Mouse (Mus musculus): Measurements from ENCODE around the gene Tanc1. TPM values are rescaled to one million over a fixed set of nuclear protein-coding genes. Genes with fewer than 3 reads are reported as not detected.
"Not testable (repeated sequence)": the region's sequence is repeated elsewhere in the genome, so short reads cannot be mapped to it uniquely, and the experiment has no call there.

The Tanc1 gene
- polyA plus RNA-seq, 1 experiment from 2014 or later, result 58.3 TPM

DNA sequence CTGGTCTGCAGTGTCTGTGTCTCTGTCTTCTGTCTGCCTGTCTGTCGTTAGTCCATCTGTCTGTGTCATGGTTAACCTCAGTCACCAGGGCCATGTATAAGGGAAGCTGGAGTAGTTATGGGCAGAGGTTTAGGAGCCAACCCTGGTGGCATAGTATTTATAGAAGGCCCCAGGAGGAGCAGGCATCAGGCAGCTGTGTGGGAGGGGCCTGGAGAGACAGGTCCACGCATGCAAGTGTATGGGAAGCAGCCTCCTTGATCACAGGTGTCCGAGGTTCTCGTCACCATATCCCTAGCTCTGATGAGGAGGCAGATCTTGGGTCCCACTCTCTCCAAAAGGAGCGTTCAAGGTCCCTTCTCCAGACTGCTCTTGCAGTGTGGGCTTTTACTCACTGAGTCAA, 219.1 kb downstream of the Tanc1 start:
- WGBS, result 78% methylated on average over 5 of the region's 5 CpGs
- peaks cover 54% of the 10 kb centered on the region for H3K36me3 ChIP-seq

DNA sequence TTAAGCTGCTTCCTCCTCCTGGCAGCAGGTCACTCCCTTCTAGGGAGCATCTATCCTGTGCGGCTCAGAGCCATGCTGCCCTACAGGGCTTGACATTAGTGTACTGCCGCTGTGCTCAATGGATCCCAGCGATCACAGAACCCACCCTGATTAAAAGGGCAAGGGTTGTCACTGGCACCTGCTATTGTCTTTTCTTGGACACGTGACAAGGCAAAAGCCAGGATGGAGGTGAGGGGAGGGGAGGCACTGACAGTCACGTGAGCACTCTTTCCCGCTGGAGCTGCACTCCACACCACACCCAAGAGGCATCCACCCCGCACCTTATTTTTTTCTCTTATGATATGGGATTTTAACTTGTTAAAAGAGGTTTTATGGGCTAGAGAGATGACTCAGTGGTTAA, 220.0 kb downstream of the Tanc1 start:
- no peak overlapping the region for H3K27ac ChIP-seq
- H3K9ac ChIP-seq, result no peak overlapping the region
- no peaks in the 10 kb centered on the region for H3K9me3 ChIP-seq (replicated peaks)
- H3K4me2 ChIP-seq, result no peak overlapping the region
- WGBS, result 82% methylated on average over 7 of the region's 7 CpGs
- ATAC-seq (replicated peaks; ENCODE audit: low FRiP score), result no peak
- peaks cover 42% of the 10 kb centered on the region for H3K4me1 ChIP-seq
- H3K36me3 ChIP-seq, result peaks cover 54% of the 10 kb centered on the region
- no peak overlapping the region for H3K4me3 ChIP-seq (replicated peaks)
- no peaks in the 10 kb centered on the region for H3K27me3 ChIP-seq

More for the DNA sequence above, 219.1 kb downstream of the Tanc1 start:
- H3K9me3 ChIP-seq (replicated peaks), result no peaks in the 10 kb centered on the region
- H3K4me2 ChIP-seq, result no peak overlapping the region
- ATAC-seq (replicated peaks; ENCODE audit: low FRiP score), result no peak
- H3K27me3 ChIP-seq, result no peaks in the 10 kb centered on the region
- H3K4me3 ChIP-seq (replicated peaks), result no peak overlapping the region
- no peak overlapping the region for H3K9ac ChIP-seq
- H3K4me1 ChIP-seq, result peaks cover 42% of the 10 kb centered on the region
- peak overlapping the region; percentile 85; the same call in 1 of the 2 replicates for H3K27ac ChIP-seq

DNA sequence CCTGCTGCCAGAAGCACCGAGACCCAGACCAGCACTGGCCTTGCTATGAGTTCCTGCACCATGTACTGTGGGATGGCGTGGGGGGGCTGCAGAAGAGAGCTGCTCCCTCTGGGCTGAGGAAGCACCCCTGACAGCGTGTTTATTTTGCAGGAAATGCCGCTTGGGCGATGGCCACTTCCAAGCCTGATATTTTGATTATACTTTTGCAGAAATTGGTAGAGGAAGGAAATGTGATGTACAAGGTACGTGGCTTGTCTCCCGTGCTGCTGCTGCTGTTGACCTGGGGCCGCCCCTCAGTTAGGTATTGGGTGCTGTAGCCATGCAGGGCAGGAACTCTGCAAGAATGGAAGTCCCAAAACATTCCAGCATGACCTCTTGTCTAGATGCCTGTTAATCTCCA, 227.0 kb downstream of the Tanc1 start:
- peaks cover 95% of the 10 kb centered on the region for H3K36me3 ChIP-seq
- H3K27ac ChIP-seq, result peak overlapping the region; percentile 19; the same call in 1 of the 2 replicates
- H3K27me3 ChIP-seq, result no peaks in the 10 kb centered on the region
- no peak overlapping the region for H3K4me3 ChIP-seq (replicated peaks)
- 83% methylated on average over 8 of the region's 8 CpGs for WGBS
- H3K9me3 ChIP-seq (replicated peaks), result no peaks in the 10 kb centered on the region
- no peak for ATAC-seq (replicated peaks; ENCODE audit: low FRiP score)
- H3K4me2 ChIP-seq, result no peak overlapping the region
- H3K9ac ChIP-seq, result no peak overlapping the region
- peaks cover 12% of the 10 kb centered on the region for H3K4me1 ChIP-seq

DNA sequence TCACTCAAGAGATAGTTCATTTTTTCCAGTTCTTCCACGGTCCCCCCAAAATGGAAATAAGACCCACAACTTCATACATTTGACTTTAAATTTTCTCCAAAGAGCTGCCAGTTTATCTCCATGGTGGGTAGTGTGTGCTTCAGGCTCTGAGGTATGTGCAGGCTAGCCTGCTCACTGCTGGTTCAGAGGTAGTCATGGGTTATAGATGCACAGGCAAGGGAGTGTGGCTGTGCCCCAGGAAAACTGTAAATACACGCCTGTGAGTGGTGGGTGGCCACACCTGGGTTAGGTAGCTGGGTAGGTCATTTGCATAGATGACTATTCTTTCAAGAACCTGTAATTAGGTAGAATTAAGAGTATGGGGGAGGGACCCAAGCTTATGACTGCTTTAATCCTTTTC, 227.9 kb downstream of the Tanc1 start:
- Histone ChIP-seq H3K4me2 (no peak overlapping the region), H3K36me3 (peaks cover 95% of the 10 kb centered on the region), H3K27ac (no peak overlapping the region), H3K9ac (no peak overlapping the region), H3K27me3 (no peaks in the 10 kb centered on the region), H3K4me1 (peaks cover 12% of the 10 kb centered on the region), H3K9me3 (replicated peaks) (no peaks in the 10 kb centered on the region), H3K4me3 (replicated peaks) (no peak overlapping the region)
- 83% methylated on average over 2 of the region's 2 CpGs for WGBS
- ATAC-seq (replicated peaks; ENCODE audit: low FRiP score), result no peak

DNA sequence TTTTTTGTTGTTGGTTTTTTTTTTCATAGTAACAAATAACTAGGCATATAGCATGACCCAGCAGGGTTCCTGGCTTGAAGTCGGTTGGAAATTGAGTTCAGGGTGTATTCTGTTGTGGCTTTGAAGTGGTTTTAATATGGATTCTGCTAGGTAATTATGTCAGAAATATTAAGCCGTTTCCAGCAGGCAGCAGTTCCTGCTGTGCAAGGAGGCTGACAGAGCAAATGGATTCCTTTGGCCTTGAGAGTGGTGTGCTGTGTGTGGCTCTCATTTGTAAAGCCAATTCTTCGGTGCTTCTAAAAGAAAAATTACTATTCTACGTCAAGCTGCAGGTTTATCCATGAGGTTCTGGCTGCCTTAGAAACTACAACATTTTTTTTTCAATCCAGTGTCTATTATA, 228.3 kb downstream of the Tanc1 start:
- H3K4me1 ChIP-seq, result peaks cover 12% of the 10 kb centered on the region
- 73% methylated on average over 4 of the region's 4 CpGs for WGBS
- H3K4me2 ChIP-seq, result no peak overlapping the region
- no peaks in the 10 kb centered on the region for H3K9me3 ChIP-seq (replicated peaks)
- ATAC-seq (replicated peaks; ENCODE audit: low FRiP score), result no peak
- H3K27ac ChIP-seq, result no peak overlapping the region
- no peak overlapping the region for H3K4me3 ChIP-seq (replicated peaks)
- peaks cover 95% of the 10 kb centered on the region for H3K36me3 ChIP-seq
- no peak overlapping the region for H3K9ac ChIP-seq
- H3K27me3 ChIP-seq, result no peaks in the 10 kb centered on the region

DNA sequence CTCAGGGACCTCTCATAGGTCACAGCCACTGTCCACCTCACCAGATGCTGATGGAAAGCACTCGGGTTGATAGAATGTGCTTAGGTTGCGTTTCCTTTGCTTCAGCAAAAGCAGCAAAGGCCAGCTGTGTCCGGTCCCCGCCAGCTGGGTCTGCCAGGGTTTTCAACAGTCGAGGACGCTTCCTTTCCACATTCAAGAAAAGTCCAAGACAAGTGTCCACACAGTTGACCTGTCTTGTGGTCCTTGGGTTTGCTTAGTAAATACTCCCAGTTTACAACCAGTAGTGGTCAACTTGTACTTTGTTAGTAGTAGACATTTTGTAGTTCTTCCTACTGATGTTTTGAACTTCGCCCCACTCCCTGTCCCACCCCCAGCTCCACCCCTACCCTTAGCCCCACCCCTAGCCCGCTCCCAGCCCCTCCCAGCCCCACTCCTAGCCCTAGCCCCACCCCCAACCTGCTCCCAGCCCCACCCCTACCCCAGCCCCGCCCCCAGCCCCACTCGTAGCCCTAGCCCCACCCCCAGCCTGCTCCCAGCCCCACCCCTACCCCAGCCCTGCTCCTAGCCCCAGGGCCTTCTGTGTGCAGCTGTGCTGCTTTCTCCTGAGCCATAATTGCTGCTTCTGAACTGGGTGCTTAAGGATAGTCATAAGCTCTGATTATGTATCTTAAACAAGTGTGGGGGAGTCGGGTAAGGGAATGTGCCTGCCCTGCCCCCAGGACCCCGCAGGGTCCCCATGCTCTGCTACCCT, 229.5 kb downstream of the Tanc1 start:
- ATAC-seq (replicated peaks; ENCODE audit: low FRiP score), result peak; percentile 74
- H3K9me3 ChIP-seq (replicated peaks), result no peaks in the 10 kb centered on the region
- peaks cover 12% of the 10 kb centered on the region for H3K4me1 ChIP-seq
- peaks cover 95% of the 10 kb centered on the region for H3K36me3 ChIP-seq
- H3K27ac ChIP-seq, result peak overlapping the region; percentile 73
- no peaks in the 10 kb centered on the region for H3K27me3 ChIP-seq
- H3K4me2 ChIP-seq, result no peak overlapping the region
- no peak overlapping the region for H3K4me3 ChIP-seq (replicated peaks)
- WGBS, result 61% methylated on average over 11 of the region's 12 CpGs
- H3K9ac ChIP-seq, result no peak overlapping the region

DNA sequence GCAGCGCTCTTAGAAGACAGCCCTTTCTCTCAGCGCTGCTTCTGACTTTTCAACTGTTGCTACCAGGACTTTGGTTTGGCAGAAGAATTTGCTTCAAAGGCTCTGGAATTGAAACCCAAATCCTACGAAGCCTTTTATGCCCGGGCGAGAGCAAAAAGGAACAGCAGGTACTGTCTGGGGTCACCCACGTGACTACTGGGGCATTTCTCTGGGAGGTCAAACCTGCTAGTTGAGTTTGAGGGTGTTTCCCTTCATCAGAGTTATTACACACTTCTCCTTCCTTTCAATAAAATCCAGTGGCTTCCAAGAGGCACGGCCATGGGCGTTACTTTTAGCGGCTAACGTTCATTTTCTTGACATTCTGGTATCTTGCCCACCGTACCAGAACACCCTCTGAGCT, 230.1 kb downstream of the Tanc1 start:
- Histone ChIP-seq H3K4me1 (peaks cover 12% of the 10 kb centered on the region), H3K36me3 (peaks cover 94% of the 10 kb centered on the region), H3K9ac (no peak overlapping the region), H3K9me3 (replicated peaks) (no peaks in the 10 kb centered on the region), H3K27ac (peak overlapping the region; percentile 73), H3K4me2 (no peak overlapping the region), H3K4me3 (replicated peaks) (no peak overlapping the region), H3K27me3 (no peaks in the 10 kb centered on the region)
- ATAC-seq (replicated peaks; ENCODE audit: low FRiP score), result no peak
- WGBS, result 71% methylated on average over 11 of the region's 11 CpGs

DNA sequence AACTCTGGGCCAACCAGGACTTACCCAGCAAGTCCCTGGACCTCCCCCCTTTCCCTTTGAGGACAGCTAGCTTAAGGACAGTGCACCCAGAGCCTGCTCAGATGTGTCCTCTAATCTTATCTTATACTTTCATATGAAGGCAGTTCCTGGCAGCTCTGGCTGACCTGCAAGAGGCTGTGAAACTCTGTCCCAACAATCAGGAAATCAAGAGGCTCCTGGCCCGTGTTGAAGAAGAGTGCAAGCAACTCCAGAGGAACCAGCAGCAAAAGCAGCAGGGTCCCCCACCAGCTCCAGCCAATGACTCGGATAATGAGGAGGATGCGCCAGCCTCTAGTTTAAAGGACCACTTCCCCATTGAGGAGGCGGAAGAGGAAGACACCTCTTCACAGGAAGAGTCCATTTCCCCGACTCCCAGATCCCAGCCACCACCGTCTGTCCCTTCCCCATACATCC, 230.7 kb downstream of the Tanc1 start:
- Histone ChIP-seq H3K4me1 (peaks cover 12% of the 10 kb centered on the region), H3K9me3 (replicated peaks) (no peaks in the 10 kb centered on the region), H3K27ac (no peak overlapping the region; the same call in 1 of the 2 replicates), H3K9ac (no peak overlapping the region), H3K36me3 (peaks cover 88% of the 10 kb centered on the region), H3K4me2 (no peak overlapping the region), H3K27me3 (no peaks in the 10 kb centered on the region), H3K4me3 (replicated peaks) (no peak overlapping the region)
- no peak for ATAC-seq (replicated peaks; ENCODE audit: low FRiP score)
- WGBS, result 83% methylated on average over 6 of the region's 6 CpGs

DNA sequence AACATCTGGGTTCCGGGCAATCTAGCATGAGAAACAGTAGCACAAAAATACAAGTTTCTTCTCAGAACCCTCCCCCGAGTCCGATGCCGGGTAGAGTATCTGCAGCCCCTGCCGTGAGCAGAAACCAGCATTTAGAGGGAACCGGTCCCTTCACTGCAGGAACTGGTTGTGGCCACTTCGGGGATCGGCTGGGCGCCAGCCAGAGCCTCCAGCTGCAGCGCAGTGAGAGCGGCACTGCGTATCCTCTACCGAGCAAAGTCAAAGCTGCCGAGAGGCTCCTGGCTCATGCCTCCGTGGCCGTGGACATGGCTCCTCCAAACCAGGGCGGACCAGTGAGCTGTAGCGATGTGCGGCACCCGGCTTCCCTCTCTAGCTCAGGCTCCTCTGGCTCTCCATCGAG, 231.3 kb downstream of the Tanc1 start:
- H3K4me3 ChIP-seq (replicated peaks), result no peak overlapping the region
- WGBS, result 86% methylated on average over 21 of the region's 21 CpGs
- H3K4me2 ChIP-seq, result no peak overlapping the region
- H3K27me3 ChIP-seq, result no peaks in the 10 kb centered on the region
- peaks cover 12% of the 10 kb centered on the region for H3K4me1 ChIP-seq
- peaks cover 82% of the 10 kb centered on the region for H3K36me3 ChIP-seq
- H3K9me3 ChIP-seq (replicated peaks), result no peaks in the 10 kb centered on the region
- ATAC-seq (replicated peaks; ENCODE audit: low FRiP score), result no peak
- no peak overlapping the region for H3K27ac ChIP-seq
- no peak overlapping the region for H3K9ac ChIP-seq

DNA sequence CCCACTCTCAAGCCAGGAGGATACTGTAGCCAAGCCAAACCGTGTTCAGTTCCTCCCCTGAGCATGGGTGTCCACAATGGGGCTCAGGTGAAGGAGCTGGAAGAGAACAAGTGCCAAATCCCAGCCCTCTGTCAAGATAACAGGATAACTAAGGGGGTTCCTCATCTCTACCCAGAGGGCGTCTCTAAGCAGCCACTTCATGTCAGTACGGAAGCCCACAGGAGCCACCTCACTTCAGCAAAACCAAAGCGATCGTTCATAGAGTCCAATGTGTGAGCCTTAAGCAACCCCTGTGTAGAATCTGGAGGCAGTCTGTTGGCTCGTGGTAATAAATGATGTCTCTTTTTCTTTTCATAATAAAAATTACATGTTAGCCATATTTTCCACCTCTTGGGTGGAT, 232.0 kb downstream of the Tanc1 start:
- H3K27me3 ChIP-seq, result no peaks in the 10 kb centered on the region
- ATAC-seq (replicated peaks; ENCODE audit: low FRiP score), result no peak
- peaks cover 75% of the 10 kb centered on the region for H3K36me3 ChIP-seq
- no peak overlapping the region for H3K27ac ChIP-seq
- H3K4me3 ChIP-seq (replicated peaks), result no peak overlapping the region
- no peak overlapping the region for H3K4me2 ChIP-seq
- peaks cover 12% of the 10 kb centered on the region for H3K4me1 ChIP-seq
- no peaks in the 10 kb centered on the region for H3K9me3 ChIP-seq (replicated peaks)
- WGBS, result 93% methylated on average over 6 of the region's 6 CpGs
- H3K9ac ChIP-seq, result no peak overlapping the region

DNA sequence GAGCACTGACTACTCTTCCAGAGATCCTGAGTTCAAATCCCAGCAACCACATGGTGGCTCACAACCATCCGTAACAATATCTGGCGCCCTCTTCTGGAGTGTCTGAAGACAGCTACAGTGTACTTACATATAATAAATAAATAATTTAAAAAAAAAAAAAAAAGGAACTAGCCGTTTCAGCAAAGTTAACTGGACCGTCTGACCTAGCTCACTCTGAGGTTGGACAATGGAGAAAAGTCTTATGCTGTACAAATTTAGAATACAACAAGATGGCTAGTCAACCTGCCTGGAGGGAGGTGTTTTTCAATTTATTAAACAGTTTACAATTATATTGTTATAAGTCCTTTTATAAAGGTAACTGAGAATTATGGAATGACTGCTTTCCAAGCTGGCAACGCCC, 240.0 kb downstream of the Tanc1 start:
- H3K27me3 ChIP-seq; H3K27ac ChIP-seq; H3K4me1 ChIP-seq; ATAC-seq (replicated peaks; ENCODE audit: low FRiP score); H3K4me2 ChIP-seq; H3K9me3 ChIP-seq (replicated peaks); H3K4me3 ChIP-seq (replicated peaks); H3K9ac ChIP-seq: not testable (repeated sequence)
- WGBS, result 89% methylated on average over 4 of the region's 5 CpGs
- H3K36me3 ChIP-seq, result peaks cover 22% of the 10 kb centered on the region

DNA sequence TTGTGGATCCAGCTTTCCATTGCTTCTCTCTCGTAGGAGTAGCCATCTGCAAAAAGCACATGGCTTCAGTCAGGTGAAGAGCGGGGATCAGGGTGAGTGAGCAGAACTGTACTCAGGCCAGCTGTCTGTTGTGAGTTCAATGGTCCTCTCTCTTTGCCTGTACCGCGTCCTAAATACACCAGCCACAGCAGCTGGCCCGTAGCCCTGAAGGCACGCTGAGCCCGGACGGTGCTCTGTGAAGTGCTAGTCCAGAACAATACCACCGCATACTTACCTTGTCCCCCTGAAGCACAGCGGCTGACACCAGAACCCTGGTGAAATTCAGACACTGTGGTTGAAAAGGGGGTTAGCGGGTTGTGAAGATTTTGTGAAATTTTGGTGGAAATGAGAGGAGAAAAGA, 241.1 kb downstream of the Tanc1 start:
- no peak overlapping the region for H3K9ac ChIP-seq
- H3K4me2 ChIP-seq, result no peak overlapping the region
- H3K9me3 ChIP-seq (replicated peaks), result no peaks in the 10 kb centered on the region
- H3K36me3 ChIP-seq, result peaks cover 32% of the 10 kb centered on the region
- no peaks in the 10 kb centered on the region for H3K27me3 ChIP-seq
- WGBS, result 82% methylated on average over 11 of the region's 11 CpGs
- H3K4me1 ChIP-seq, result no peaks in the 10 kb centered on the region
- no peak overlapping the region for H3K27ac ChIP-seq
- ATAC-seq (replicated peaks; ENCODE audit: low FRiP score), result no peak
- H3K4me3 ChIP-seq (replicated peaks), result no peak overlapping the region

DNA sequence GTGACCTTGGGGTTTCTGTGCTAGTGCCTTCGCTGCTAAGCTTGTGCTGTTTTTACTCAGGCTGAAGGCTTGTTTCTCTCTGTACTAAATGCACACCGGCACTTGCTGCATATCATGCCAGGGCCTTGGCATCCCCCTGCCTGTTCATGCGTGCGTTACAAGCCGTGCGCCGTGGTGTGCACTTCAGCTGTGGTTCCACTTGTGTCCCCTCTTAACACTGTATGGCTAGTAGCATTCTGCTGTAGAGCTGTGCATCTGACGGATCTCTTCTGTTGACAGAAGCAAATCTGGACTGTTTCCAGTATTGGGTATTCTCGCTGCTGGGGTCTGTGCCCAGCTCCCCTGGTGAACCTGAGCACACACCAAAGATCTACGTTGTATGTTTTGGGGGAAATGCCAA, 241.7 kb downstream of the Tanc1 start:
- H3K27ac ChIP-seq, result no peak overlapping the region
- ATAC-seq (replicated peaks; ENCODE audit: low FRiP score), result no peak
- no peak overlapping the region for H3K4me2 ChIP-seq
- no peak overlapping the region for H3K9ac ChIP-seq
- 94% methylated on average over 10 of the region's 10 CpGs for WGBS
- no peaks in the 10 kb centered on the region for H3K9me3 ChIP-seq (replicated peaks)
- H3K4me1 ChIP-seq, result no peaks in the 10 kb centered on the region
- no peaks in the 10 kb centered on the region for H3K27me3 ChIP-seq
- no peak overlapping the region for H3K4me3 ChIP-seq (replicated peaks)
- H3K36me3 ChIP-seq, result peaks cover 38% of the 10 kb centered on the region

All from kidney, embryonic 15.5 days (tissue).